Mouse (Mus musculus) CH12.LX (cell line): ENCODE measurements around the gene Pik3ca. TPM values are rescaled to one million over a fixed set of nuclear protein-coding genes. Genes with fewer than 3 reads are reported as not detected.

Source experiments
- DNase-seq: peaks from one replicate; pipeline ENCODE4 v3.0.0-alpha.2; 2013; ENCODE audit errors: extremely low read depth
- H3K27ac ChIP-seq: 2 replicates; pipeline ENCODE4 v1.5.1; 2012; ENCODE audit warnings: low read depth, mild to moderate bottlenecking, control low read depth, moderate library complexity; ENCODE audit not compliant: insufficient read depth
- H3K27me3 ChIP-seq: replicated peaks from 2 replicates; pipeline ENCODE3; 2012; ENCODE audit warnings: inconsistent platforms
- H3K36me3 ChIP-seq, 2 experiments: replicated peaks in 1 of 2; 2 replicates each; pipeline versions ENCODE3 to v1.6.1; 2012; ENCODE audit warnings: inconsistent platforms in 1 of 2, low read length in 1 of 2, mild to moderate bottlenecking in 1 of 2, mixed read lengths in 1 of 2, moderate library complexity in 1 of 2; ENCODE audit not compliant: control insufficient read depth in 1 of 2, insufficient read depth in 1 of 2
- H3K4me1 ChIP-seq, 2 experiments: 2 replicates each; pipeline ENCODE4 v1.6.1; 2012; ENCODE audit warnings: inconsistent platforms in 1 of 2, moderate library complexity in 1 of 2; ENCODE audit not compliant: insufficient read depth in 2 of 2, control insufficient read depth in 1 of 2
- H3K4me2 ChIP-seq: 2 replicates; pipeline ENCODE4 v1.6.1; 2012; ENCODE audit warnings: low read depth, mild to moderate bottlenecking, control low read depth; ENCODE audit not compliant: poor library complexity, insufficient read depth, severe bottlenecking
- H3K4me3 ChIP-seq, 3 experiments: fragments of 150-350 bp in 1 of 3; sonication (generic) in 1 of 3; replicated peaks in 1 of 3; 2 replicates each; pipeline versions ENCODE3 to v1.5.1; 2011 to 2012; ENCODE audit warnings: low read depth in 2 of 3, low read length in 2 of 3, mild to moderate bottlenecking in 2 of 3, moderate library complexity in 2 of 3, control low read depth in 1 of 3, improper control_type of control experiment in 1 of 3, inconsistent platforms in 1 of 3, mixed read lengths in 1 of 3; ENCODE audit not compliant: poor library complexity in 1 of 3
- H3K79me2 ChIP-seq: replicated peaks from 2 replicates; pipeline ENCODE4 v1.6.1; 2012; ENCODE audit warnings: mild to moderate bottlenecking, moderate library complexity; ENCODE audit not compliant: control insufficient read depth, poor library complexity, insufficient read depth, severe bottlenecking; ENCODE audit errors: extremely low read depth
- H3K9ac ChIP-seq: 2 replicates; pipeline ENCODE4 v1.6.1; 2012; ENCODE audit warnings: low read depth, mild to moderate bottlenecking, control low read depth, moderate library complexity; ENCODE audit not compliant: insufficient read depth
- H3K9me3 ChIP-seq: replicated peaks from 2 replicates; pipeline ENCODE3; 2012; ENCODE audit warnings: low read length, inconsistent platforms, mixed read lengths
- BHLHE40 ChIP-seq: IDR thresholded peaks from 2 replicates; pipeline ENCODE4 v1.6.1; 2011; ENCODE audit warnings: mild to moderate bottlenecking, low read depth, low read length, improper control_type of control experiment
- CHD2 ChIP-seq: IDR thresholded peaks from 2 replicates; pipeline ENCODE4 v1.6.1; 2011; ENCODE audit warnings: low read length, improper control_type of control experiment
- E2F4 ChIP-seq: IDR thresholded peaks from 2 replicates; pipeline ENCODE4 v1.6.1; 2011; ENCODE audit warnings: low read depth, low read length, improper control_type of control experiment; ENCODE audit not compliant: insufficient replicate concordance
- ELF1 ChIP-seq: IDR thresholded peaks from 2 replicates; pipeline ENCODE4 v1.6.1; 2014; ENCODE audit warnings: low read depth, mild to moderate bottlenecking, inconsistent platforms, low read length, improper control_type of control experiment
- EP300 ChIP-seq: IDR thresholded peaks from 2 replicates; pipeline ENCODE4 v1.6.1; 2011; ENCODE audit warnings: low read length, improper control_type of control experiment
- ETS1 ChIP-seq: conservative IDR thresholded peaks from 2 replicates; pipeline ENCODE4 v1.6.1; 2012; ENCODE audit warnings: low read depth, mild to moderate bottlenecking, inconsistent platforms, low read length, improper control_type of control experiment, moderate library complexity
- GABPA ChIP-seq: IDR thresholded peaks from 2 replicates; pipeline ENCODE4 v1.6.1; 2012; ENCODE audit warnings: low read depth, low read length, improper control_type of control experiment, inconsistent platforms; ENCODE audit not compliant: insufficient replicate concordance
- HCFC1 ChIP-seq: IDR thresholded peaks from 2 replicates; pipeline ENCODE4 v1.6.1; 2012; ENCODE audit warnings: low read depth, mild to moderate bottlenecking, inconsistent platforms, low read length, improper control_type of control experiment
- JUN ChIP-seq: IDR thresholded peaks from 2 replicates; pipeline ENCODE4 v1.6.1; 2011; ENCODE audit warnings: low read depth, mild to moderate bottlenecking, low read length, improper control_type of control experiment, moderate library complexity; ENCODE audit not compliant: insufficient read depth
- MAZ ChIP-seq: IDR thresholded peaks from 2 replicates; pipeline ENCODE4 v1.6.1; 2012; ENCODE audit warnings: low read depth, mild to moderate bottlenecking, inconsistent platforms, low read length, improper control_type of control experiment, moderate library complexity
- MEF2A ChIP-seq: IDR thresholded peaks from 2 replicates; pipeline ENCODE4 v1.6.1; 2014; ENCODE audit warnings: low read depth, mild to moderate bottlenecking, inconsistent platforms, low read length, improper control_type of control experiment, borderline replicate concordance
- MXI1 ChIP-seq: IDR thresholded peaks from 2 replicates; pipeline ENCODE4 v1.6.1; 2011; ENCODE audit warnings: mild to moderate bottlenecking, low read depth, low read length, improper control_type of control experiment
- MYC ChIP-seq: IDR thresholded peaks from 2 replicates; pipeline ENCODE4 v1.6.1; 2011; ENCODE audit warnings: low read depth, mild to moderate bottlenecking, improper control_type of control experiment, low read length
- NELFE ChIP-seq: IDR thresholded peaks from 2 replicates; pipeline ENCODE4 v1.6.1; 2011; ENCODE audit warnings: low read depth, low read length, improper control_type of control experiment
- POLR2AphosphoS2 ChIP-seq: IDR thresholded peaks from 2 replicates; pipeline ENCODE4 v1.6.1; 2011; ENCODE audit warnings: low read depth, low read length, improper control_type of control experiment
- RAD21 ChIP-seq: IDR thresholded peaks from 2 replicates; pipeline ENCODE4 v1.6.1; 2011; ENCODE audit warnings: low read depth, mild to moderate bottlenecking, low read length, improper control_type of control experiment, moderate library complexity
- SMC3 ChIP-seq: IDR thresholded peaks from 2 replicates; pipeline ENCODE4 v1.6.1; 2011; ENCODE audit warnings: low read depth, low read length, improper control_type of control experiment
- TCF12 ChIP-seq: IDR thresholded peaks from 2 replicates; pipeline ENCODE4 v1.6.1; 2014; ENCODE audit warnings: low read depth, mild to moderate bottlenecking, inconsistent platforms, low read length, improper control_type of control experiment
- UBTF ChIP-seq: IDR thresholded peaks from 2 replicates; pipeline ENCODE4 v1.6.1; 2012; ENCODE audit warnings: low read depth, mild to moderate bottlenecking, inconsistent platforms, low read length, improper control_type of control experiment, moderate library complexity
- USF1 ChIP-seq: IDR thresholded peaks from 2 replicates; pipeline ENCODE4 v1.6.1; 2014; ENCODE audit warnings: low read depth, mild to moderate bottlenecking, inconsistent platforms, low read length, improper control_type of control experiment
- USF2 ChIP-seq: conservative IDR thresholded peaks from 2 replicates; pipeline ENCODE4 v1.6.1; 2011; ENCODE audit warnings: low read depth, low read length, improper control_type of control experiment
- ZC3H11A ChIP-seq: IDR thresholded peaks from 2 replicates; pipeline ENCODE4 v1.6.1; 2012; ENCODE audit warnings: low read depth, mild to moderate bottlenecking, inconsistent platforms, low read length, improper control_type of control experiment
- ZKSCAN1 ChIP-seq: IDR thresholded peaks from 2 replicates; pipeline ENCODE4 v1.6.1; 2012; ENCODE audit warnings: low read depth, inconsistent platforms, low read length, improper control_type of control experiment, borderline replicate concordance
- ZMIZ1 ChIP-seq: IDR thresholded peaks from 2 replicates; pipeline ENCODE4 v1.6.1; 2012; ENCODE audit warnings: low read depth, mild to moderate bottlenecking, inconsistent platforms, low read length, improper control_type of control experiment
- ZNF384 ChIP-seq: IDR thresholded peaks from 2 replicates; pipeline ENCODE4 v1.6.1; 2012; ENCODE audit warnings: low read depth, low read length, improper control_type of control experiment, inconsistent platforms
- dilution Hi-C: fragments of 300-500 bp; cut with MboI; formaldehyde crosslinking; loops from 2 replicates; pipeline ENCODE4 v1.14.3; 2020; ENCODE audit warnings: low sequenced_read_pairs; ENCODE audit not compliant: extremely low pct_unique_long_range_greater_than_20kb, extremely low pct_ligation_motif_present
- in situ Hi-C: fragments of 300-500 bp; cut with MboI; formaldehyde crosslinking; loops from 3 replicates; pipeline ENCODE4 v1.14.3; 2019; ENCODE audit warnings: low sequenced_read_pairs, low pct_ligation_motif_present, low pct_unique_long_range_greater_than_20kb, mixed read lengths
- polyA plus RNA-seq: library from polyadenylated mRNA; unstranded; fragments of >175 nt; gene quantifications from 2 replicates; pipeline ENCODE4 v1.2.1, GENCODE M21; 2012; ENCODE audit warnings: low read depth; ENCODE audit not compliant: insufficient read length
- total RNA-seq, 2 experiments: library from RNA; depleted of rRNA; stranded (reverse); fragments of 300-350 nt in 1 of 2; fragments of >200 nt in 1 of 2; gene quantifications; 2 replicates each; pipeline ENCODE4 v1.2.3; 2012 to 2014

Gene Pik3ca
- total and polyA plus RNA-seq, 3 experiments: 19.1 to 26.5 (median 19.6) TPM

DNA sequence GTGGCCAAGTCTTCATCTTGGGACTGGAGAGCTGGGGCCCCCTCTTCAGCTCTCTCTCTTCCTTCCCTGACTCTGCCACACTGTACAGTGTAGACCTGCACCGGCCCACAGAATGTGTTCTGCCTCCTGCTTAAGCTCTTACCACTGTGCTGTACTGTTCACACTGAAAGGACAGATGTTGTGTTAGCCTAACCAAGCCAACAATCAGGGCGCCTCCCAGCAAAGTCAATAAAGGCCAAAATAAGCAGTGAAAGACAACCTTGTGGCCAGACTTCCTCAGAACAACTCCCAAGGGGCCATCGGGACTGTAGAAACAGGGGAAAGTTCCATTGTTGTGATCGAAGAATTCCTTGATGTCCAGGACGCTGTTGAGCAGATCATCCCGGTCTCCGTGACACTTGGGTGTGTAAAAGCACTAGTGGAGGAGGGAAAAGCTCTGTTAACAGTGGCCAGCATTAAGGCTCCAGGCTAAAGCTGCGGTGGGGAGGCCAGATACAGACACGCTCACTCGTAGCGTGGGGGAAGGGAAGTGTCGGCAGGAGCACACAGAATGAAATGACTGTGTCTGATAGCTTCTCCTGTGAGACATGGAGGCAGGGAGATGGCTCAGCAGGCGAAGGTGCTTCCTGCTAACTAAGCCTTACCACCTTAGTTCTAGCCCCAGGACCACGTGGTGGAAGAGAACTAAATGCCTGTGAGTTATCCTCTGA is 74.9 kb downstream of the Pik3ca start (continued):
- TF ChIP-seq USF1: no peak
- no peak for TF ChIP-seq JUN
- no peak; the same call in 1 of the 2 replicates for TF ChIP-seq RAD21
- TF ChIP-seq ZC3H11A: no peak
- TF ChIP-seq ETS1: no peak; the same call in none of the 2 replicates
- TF ChIP-seq UBTF: no peak
- TF ChIP-seq SMC3: no peak
- TF ChIP-seq CHD2: peak; percentile 81
- TF ChIP-seq MYC: peak; percentile 86
- TF ChIP-seq MXI1: no peak
- no peak; the same call in 1 of the 2 replicates for TF ChIP-seq HCFC1
- TF ChIP-seq EP300: peak; percentile 53
- no peak for TF ChIP-seq ZNF384
- peak; percentile 37; the same call in 1 of the 2 replicates for TF ChIP-seq MEF2A
- TF ChIP-seq ELF1: no peak
- TF ChIP-seq MAZ: 0 out of 2 replicates have a peak, but pooled peaks have one; percentile 24
- TF ChIP-seq BHLHE40: peak; percentile 53
- no peak; the same call in 1 of the 2 replicates for TF ChIP-seq POLR2AphosphoS2

DNA sequence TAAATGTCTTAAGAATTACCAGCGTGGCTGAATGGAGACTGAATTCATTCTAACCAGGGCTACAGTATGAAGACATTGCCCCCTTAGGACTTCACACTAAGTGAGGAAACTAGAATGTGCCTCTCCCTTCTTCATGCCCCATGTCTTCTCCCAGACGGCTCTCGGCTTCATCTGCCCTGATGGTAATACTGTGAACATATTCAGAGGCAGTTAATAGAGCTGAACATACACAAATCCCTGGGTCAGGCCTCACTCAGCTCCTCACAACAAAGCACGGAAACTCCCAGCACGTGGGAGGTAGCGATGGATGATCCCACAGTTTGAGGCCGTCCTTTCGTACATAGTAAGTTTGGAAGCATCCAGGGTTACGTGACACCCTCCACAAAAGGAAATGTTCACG is 75.7 kb downstream of the Pik3ca start:
- Histone ChIP-seq H3K4me2 (no peak overlapping the region), H3K36me3 (peaks cover 0 to 6% of the 10 kb centered on the region in 2 experiments), H3K79me2 (no peaks in the 10 kb centered on the region), H3K27ac (no peak overlapping the region), H3K9me3 (no peaks in the 10 kb centered on the region)
- dilution Hi-C loops: no loop called here
- no peak for TF ChIP-seq MXI1
- no peak for TF ChIP-seq RAD21
- TF ChIP-seq HCFC1: no peak
- TF ChIP-seq SMC3: no peak
- TF ChIP-seq NELFE: no peak
- no peak for TF ChIP-seq E2F4
- no peak for TF ChIP-seq MYC
- TF ChIP-seq ZMIZ1: no peak
- TF ChIP-seq BHLHE40: no peak
- TF ChIP-seq GABPA: no peak
- TF ChIP-seq USF2: no peak
- no peak for TF ChIP-seq ZC3H11A
- no peak for TF ChIP-seq TCF12
- no peak for TF ChIP-seq ZNF384
- no peak for TF ChIP-seq ZKSCAN1
- TF ChIP-seq, all 38 proteins: peak for 0
- no peaks in the 10 kb centered on the region for H3K27me3 ChIP-seq
- H3K4me1 ChIP-seq: peaks cover 19 to 33% of the 10 kb centered on the region in 2 experiments
- no peak overlapping the region for H3K9ac ChIP-seq
- DNase-seq: no peak
- no peak overlapping the region for H3K4me3 ChIP-seq
- in situ Hi-C loops: no loop called here
